Mouse (Mus musculus): ENCODE measurements around the gene 1810009A15Rik.

DNA sequence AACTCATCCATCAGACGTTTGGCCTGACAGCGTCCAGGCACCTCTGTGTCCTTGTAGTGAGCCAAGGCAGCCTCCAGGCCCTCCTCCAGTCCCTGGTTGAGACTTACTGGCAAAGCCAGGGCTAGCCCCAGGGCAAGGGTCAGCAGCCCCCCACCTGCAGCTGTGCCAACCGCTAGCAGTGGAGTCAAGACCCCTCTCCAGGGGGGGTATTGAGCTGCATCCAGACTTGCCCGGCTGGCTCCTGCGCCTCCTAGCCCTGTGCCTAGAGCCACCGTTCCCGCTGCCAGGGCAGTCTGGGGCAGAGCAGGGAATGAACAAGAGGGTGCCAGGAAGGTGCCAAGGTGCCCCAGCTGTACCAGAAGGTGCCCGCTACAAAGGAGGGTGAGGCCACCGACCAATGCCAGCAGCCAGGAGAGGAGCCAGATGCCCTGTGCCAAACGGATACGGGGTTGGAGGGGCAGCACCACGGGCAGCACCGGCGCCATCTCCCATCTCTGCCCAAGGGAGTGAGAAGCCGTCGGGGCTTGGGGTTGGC, 40.1 kb downstream of the 1810009A15Rik start:
- no peak for TF ChIP-seq CTCF (IDR thresholded peaks at IDR 0.05; ENCODE audit: low read depth)
- no peak for TF ChIP-seq EP300 (IDR thresholded peaks at IDR 0.05; ENCODE audit: low read depth)
